Mouse (Mus musculus): ENCODE data around the gene Bcat1.
A peak's percentile ranks its signal among the peaks of the same experiment; 100 is the strongest.

Bcat1 gene

GRCm38 (mm10) chr6:145002094-145002936 lies 73.7 kb downstream of the Bcat1 start:
- no peak for DNase-seq

GRCm38 (mm10) chr6:145001493-145001892 lies 74.5 kb downstream of the Bcat1 start:
- DNase-seq = no peak

- no peak for DNase-seq
Observed at GRCm38 (mm10) chr6:144997229-144997628, 78.8 kb downstream of the Bcat1 start.

- no peak for DNase-seq
Observed at GRCm38 (mm10) chr6:144992111-144992510, 83.9 kb downstream of the Bcat1 start.

- no peak for DNase-seq
Observed at GRCm38 (mm10) chr6:144989193-144989592, 86.8 kb downstream of the Bcat1 start.

- DNase-seq = no peak
Observed at GRCm38 (mm10) chr6:144987676-144988075, 88.3 kb downstream of the Bcat1 start.

DNA sequence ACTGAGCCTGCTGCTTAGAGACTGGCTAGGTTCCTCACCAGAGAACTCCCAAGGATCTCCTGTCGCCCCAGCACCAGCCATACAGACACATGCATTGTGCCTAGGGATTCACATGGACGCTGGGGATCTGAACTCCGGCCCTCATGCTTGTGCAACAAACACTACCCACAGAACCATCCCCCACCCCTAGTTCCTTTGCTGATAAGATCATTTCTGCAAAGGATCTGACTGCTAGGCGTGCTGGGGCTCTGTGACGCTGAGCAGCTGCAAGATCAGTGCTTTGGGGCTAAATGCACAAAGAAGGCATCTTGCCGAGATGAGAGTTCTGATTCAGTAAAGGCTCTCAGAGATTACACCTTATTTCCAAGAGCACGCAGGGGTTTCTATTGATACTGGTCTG lies 88.8 kb downstream of the Bcat1 start:
- DNase-seq = no peak

- DNase-seq = no peak
Observed at GRCm38 (mm10) chr6:144984221-144984620, 91.8 kb downstream of the Bcat1 start.

DNA sequence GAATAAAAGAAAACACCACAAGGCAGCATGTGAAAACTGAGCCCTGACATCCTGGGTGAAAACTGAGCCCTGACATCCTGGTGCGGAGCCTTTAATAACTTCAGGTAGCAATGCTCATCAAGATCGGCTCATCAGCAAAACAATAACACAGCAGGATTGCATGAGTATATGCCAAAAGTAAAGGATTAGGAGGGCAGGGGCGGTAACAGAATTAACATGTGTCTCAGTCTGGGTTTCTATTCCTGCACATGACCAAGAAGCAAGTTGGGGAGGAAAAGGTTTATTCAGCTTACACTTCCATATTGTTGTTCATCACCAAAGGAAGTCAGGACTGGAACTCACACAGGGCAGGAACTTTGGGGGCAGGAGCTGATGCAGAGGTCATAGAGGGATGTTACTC lies 93.9 kb downstream of the Bcat1 start:
- no peak for DNase-seq

DNA sequence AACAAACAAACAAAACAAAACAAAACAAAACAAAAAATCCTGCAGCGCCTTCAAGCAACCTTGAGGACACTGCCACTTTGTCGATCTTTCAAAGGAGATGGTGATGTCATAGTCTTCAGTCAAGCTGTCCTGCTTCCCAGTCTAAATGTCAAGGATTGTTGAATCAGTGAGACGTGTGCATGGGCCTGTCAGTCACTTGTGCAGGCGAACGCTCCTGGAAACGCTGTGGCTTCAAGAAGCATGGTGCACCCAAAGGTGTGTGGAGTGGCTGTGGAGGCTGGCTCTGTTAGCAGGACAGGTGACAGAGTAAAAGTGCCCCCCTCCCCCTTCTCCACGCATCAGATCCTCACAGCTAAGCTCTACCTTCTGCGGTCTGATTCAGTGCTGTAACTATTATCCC lies 103.6 kb downstream of the Bcat1 start:
- no peak for DNase-seq

DNA sequence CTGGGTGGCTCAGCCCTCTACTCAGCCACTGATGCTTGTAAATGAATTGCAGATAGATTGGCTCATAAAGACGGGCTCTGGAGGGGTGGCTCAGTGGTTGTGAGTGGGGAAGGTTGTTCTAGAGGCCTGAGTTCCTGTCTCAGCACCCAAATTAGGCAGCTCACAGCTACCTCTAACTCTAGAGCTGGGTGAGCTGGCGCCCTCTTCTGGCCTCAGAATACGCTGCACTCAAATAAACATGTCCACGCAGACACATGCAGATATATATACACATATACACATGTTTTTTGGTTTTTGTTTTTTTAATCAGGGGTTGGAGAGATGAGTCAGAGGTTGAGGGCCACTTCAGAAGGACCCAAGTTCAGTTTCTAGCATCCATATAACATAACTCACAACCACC lies 105.1 kb downstream of the Bcat1 start:
- no peak for DNase-seq

DNA sequence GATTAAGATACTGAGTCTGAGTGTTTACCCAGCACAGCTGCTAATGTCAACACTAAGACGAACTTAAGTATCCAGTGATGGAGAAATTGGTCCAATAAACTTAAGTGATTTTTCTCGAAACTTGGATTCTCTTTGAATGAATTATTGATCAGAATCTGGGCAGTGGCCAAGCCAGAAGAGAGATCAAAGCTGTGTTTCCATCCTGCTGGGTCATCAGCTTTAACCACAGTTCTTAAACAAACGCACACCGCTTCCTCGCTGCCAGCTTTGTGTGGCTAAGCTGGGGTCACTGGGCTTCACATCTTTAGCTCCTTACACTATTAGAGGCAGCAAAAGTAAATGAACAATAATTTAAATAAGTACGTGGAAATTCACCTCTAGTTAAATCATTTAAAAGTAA lies 108.4 kb downstream of the Bcat1 start:
- DNase-seq = no peak

DNA sequence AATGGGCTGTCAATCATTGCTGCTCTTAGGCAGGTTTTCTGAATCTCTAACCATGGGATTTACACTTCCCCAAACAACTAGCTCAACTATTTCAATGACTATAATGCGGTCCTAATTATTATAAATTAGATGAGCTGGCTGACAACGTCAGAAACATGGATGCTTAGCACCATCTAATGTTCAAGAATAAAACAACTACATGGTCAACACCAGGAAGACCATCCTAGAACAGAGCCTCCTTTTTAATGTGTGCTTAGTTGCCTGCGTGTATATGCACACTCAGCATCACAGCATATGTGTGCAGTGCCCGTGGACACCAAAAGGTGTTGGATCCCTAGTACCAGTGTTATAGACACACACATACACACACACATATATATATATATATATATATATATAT lies 111.8 kb downstream of the Bcat1 start:
- no peak for DNase-seq

- DNase-seq = no peak
Observed at GRCm38 (mm10) chr6:144963156-144963555, 112.8 kb downstream of the Bcat1 start.

- peak; percentile 11 for DNase-seq
Observed at GRCm38 (mm10) chr6:144962013-144962354, 114.0 kb downstream of the Bcat1 start.

DNA sequence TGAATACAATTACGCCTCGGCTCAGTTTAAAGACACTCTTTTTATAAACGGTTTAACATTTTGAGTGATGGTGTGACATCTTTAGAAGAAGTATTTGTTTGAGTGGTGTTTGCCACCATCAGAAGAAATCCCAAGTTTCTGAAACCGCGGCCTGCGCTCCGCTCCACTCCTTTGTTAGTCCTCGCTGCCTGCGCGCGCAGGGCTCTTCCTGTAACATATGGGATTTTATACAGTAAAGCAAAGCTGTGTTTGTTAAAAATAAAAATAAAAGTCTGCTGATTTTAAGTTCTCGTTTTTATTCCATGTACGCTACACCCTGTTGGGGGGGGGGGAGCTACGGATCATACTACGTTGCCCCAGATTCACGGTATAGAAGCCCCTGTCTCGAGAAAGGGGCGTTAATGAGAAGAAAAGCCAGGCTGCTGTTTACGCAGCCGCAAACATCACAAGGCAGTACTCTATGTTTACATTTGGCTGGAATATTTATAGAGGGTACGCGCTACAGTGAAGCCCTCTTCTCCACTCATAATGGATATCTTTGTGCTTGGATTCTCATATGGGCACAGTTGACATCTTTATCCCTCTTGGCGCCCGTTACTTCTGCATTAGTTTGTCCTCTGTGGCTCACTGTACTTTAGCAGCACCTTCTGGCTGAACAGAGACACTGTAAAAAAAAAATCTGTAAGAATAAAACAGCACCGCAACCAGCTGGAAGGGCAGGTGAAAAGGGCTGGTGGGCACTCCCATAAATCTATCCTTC lies 114.6 kb downstream of the Bcat1 start:
- peak; percentile 13 for DNase-seq

GRCm38 (mm10) chr6:144955887-144956547 lies 120.0 kb downstream of the Bcat1 start:
- no peak for DNase-seq

- DNase-seq = no peak
Observed at GRCm38 (mm10) chr6:144952885-144953284, 123.1 kb downstream of the Bcat1 start.

GRCm38 (mm10) chr6:144944435-144945365 lies 131.3 kb downstream of the Bcat1 start:
- no peak for DNase-seq
